In the genomic region with DNA sequence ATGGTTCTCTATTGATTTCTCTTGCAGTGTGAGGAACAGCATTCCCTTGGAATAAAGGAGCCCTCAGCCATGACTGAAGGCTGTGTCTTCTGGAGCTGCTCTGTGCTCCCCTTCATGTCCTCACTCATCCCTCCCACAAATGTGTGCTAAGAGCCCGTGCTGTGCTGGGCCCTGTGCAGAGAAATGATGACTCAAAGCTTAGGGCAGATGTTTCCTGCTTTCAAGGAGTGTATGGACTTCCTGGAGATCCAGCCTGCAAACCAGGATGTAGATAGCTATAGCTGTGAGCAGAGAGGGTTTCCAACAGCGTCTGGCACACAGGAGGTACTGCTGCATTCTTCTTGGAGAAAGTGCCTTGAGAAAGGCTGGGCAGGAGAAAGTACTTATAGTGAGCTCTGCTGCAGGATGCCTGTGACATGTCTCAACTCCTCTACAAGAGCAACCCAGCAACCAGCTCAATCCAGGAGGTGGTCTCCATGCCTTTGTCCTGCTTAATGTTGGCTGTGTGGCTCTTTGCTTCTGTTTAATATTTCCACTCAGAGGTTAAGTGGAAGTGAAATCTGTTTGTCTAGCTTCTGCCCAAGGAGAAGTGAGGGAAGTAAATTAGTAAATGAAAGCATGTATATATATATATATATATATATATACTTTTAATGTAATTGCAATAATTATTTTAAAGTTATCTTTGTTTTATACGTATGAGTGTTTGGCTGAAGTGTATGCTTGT, we compare ENCODE assay signal across 9 mouse cellular contexts. TPM values are rescaled to one million over a fixed set of nuclear protein-coding genes. Genes with fewer than 3 reads are reported as not detected.
DNase-seq lines count a peak whose midpoint lies in the region; ATAC-seq and TF ChIP-seq lines count a peak whose summit lies in the region.
"Had no signal": no experiment of that assay in that cellular context is flagged by ENCODE, and none has a peak within 500 bp of the region (broad histone marks: within the 10 kb centered on the region; RNA-seq: fewer than 3 reads in every experiment).

No protein-coding gene starts in this region.

- H3K27ac ChIP-seq in lung, embryonic 16.5 days (ENCODE audit: low read length) = peak overlapping the region; percentile 61

- no peaks in the 10 kb centered on the region for H3K4me1 ChIP-seq in lung, embryonic 16.5 days (replicated peaks; ENCODE audit: control insufficient read depth, insufficient read depth, low read length)
- peaks cover 12% of the 10 kb centered on the region for H3K4me1 ChIP-seq in lung, adult 2 months (ENCODE audit: control insufficient read depth, insufficient read depth, low read length)

- no peak overlapping the region for H3K4me3 ChIP-seq in lung, embryonic 16.5 days (ENCODE audit: low read length)
- no peak overlapping the region for H3K4me3 ChIP-seq in lung, adult 2 months (replicated peaks; ENCODE audit: extremely low read depth, low read depth, low read length)
- H3K4me3 ChIP-seq: erythroblast, embryonic 14.5 days had no signal

- WGBS in lung, embryonic 16.5 days = 47% methylated on average over 3 of the region's 3 CpGs
- WGBS in lung, adult 2 months = 40% methylated on average over 3 of the region's 3 CpGs

- peak; percentile 85 for ATAC-seq in lung, embryonic 16.5 days (ENCODE audit: low read depth)
- ATAC-seq in hematopoietic stem cell, adult 5-6 weeks (replicated peaks in 1 of 2; ENCODE audit: insufficient read depth in 1 of 2, low FRiP score in 2 of 2, low TSS enrichment in 1 of 2, low read depth in 1 of 2, poor library complexity in 2 of 2, severe bottlenecking in 2 of 2) = peak; percentile 93 to 95
- ATAC-seq in CD4-positive, CD25-positive, alpha-beta regulatory T cell, adult 4 months = no peak

- no peaks in the 10 kb centered on the region for H3K27me3 ChIP-seq in lung, embryonic 16.5 days (ENCODE audit: control insufficient read depth, insufficient read depth, low read depth, low read length)

- no peak overlapping the region for H3K9ac ChIP-seq in lung, embryonic 16.5 days (ENCODE audit: low read length)

- no peaks in the 10 kb centered on the region for H3K9me3 ChIP-seq in lung, embryonic 16.5 days (ENCODE audit: control insufficient read depth, low read length)

- DNase-seq in embryo, embryonic 10 days (ENCODE audit: low spot score) = peak; percentile 11
- no peak for DNase-seq in embryo, embryonic 9.5 days (ENCODE audit: extremely low spot score)
- no peak for DNase-seq in lung, adult 2 months
- peak; percentile 8 for DNase-seq in mesoderm, embryonic 11.5 days (ENCODE audit: low read depth, low spot score)
- no peak for DNase-seq in layer of hippocampus, adult 9-11 months

- no peak for TF ChIP-seq POLR2A in lung, adult 2 months (IDR thresholded peaks at IDR 0.05; ENCODE audit: borderline replicate concordance, extremely low read depth, low read depth, low read length)

- H3K36me3 ChIP-seq in lung, embryonic 16.5 days (ENCODE audit: control insufficient read depth, insufficient read depth, low read length) = no peaks in the 10 kb centered on the region

- no peak for TF ChIP-seq CTCF in lung, adult 2 months (IDR thresholded peaks at IDR 0.05; ENCODE audit: insufficient read depth, low read length)

- no peak overlapping the region for H3K4me2 ChIP-seq in lung, embryonic 16.5 days (ENCODE audit: low read depth, low read length)

RNA-seq across cellular contexts. Expression of gene Tmem236, which starts 8.5 kb away (rescaled TPM):
- 0.05 and 0.08 TPM in 2 replicates for polyA plus RNA-seq in lung, embryonic 16.5 days (2015; fragmentation: Nextera tagmentation; extraction: Ambion mirVana)
- polyA plus RNA-seq in lung, adult 2 months (2012; rRNA removed) = 0.12 TPM in 1 of 2 replicates, not detected in the other
- total RNA-seq in hematopoietic stem cell, adult 5-6 weeks (2017) = not detected in 2 replicates
- polyA plus RNA-seq in CD4-positive, CD25-positive, alpha-beta regulatory T cell, adult 4 months (2017; shearing (Covaris generic)) = not detected
- polyA plus RNA-seq: erythroblast, embryonic 14.5 days had no signal

Comparison
In these comparisons a context has a peak if more than half of its experiments do, and no peak if none do; other contexts are left out.
1. DNase-seq: peak in embryo, embryonic 10 days (single experiment) and mesoderm, embryonic 11.5 days (single experiment); none in embryo, embryonic 9.5 days (single experiment), lung, adult 2 months (single experiment) and layer of hippocampus, adult 9-11 months (single experiment).